Mouse (Mus musculus): ENCODE measurements around the gene Tjp1. TPM values are rescaled to one million over a fixed set of nuclear protein-coding genes. Genes with fewer than 3 reads are reported as not detected.

Gene Tjp1
- total RNA-seq, 2 experiments from 2014 or later: 14.2 to 16.9 TPM

DNA sequence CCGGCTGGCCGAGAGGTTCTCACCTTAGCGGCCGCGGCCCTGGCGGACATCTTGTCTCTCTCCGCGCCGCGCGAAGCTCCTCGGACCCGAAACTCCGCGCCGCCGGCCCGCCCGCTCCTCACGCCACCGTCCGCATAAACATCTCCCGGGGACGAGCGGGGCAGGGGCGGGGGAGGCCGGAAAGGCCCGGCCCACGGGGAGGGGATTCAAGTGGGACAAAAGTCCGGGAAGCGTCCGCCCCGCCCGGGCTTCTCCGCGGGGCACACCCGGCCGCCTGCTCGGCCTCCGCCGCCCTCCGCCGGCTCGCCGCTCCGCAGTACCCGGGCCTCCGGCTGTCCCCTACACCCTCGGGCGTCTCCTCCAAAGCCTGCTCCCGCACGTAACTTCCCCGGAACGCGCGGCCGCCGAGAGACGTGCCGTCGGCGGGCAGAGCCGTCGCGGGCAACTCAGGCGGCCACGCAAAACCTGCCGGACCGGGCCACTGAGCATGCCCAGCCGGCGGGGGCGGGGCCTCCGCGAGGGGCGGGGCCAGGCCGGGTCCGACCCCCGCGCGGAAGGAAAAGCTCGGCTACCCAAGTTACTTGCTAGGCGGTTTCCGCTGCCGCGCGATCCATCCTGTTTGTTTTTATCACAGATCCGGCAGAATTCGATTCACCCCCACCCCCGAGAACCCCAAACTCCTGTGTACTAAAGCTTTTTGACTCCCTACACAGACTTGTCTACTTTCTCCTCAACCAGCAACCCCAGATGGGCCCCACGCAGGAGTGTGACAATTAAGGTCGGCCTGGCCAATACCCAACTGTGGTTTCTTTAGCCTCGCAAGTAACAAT, 156.6 kb downstream of the Tjp1 start:
- ATAC-seq (replicated peaks; ENCODE audit: low FRiP score, low TSS enrichment, poor library complexity, severe bottlenecking): peak; percentile 60

DNA sequence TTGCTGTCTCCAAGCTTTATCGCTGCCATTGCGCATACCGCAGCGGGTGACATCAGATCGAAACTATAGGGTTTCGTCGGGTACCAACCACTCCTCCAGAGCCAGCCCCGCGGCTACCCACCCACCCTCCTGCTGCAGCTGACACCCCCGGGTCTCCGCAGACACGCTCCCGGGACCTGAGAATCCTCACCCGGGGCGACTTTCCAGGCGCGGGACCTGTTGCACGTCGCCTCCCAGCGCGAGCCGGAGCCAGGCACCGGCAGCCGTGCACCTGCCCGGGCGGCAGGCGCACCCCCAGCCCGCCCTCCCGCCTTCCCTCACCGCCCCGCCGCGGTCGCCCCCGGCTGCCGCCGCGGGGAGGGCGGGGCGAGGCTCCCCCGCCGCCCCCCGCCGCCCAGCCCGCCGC, 157.2 kb downstream of the Tjp1 start:
- ATAC-seq (replicated peaks; ENCODE audit: low FRiP score, low TSS enrichment, poor library complexity, severe bottlenecking): peak; percentile 42; the same call in 1 of the 2 replicates

DNA sequence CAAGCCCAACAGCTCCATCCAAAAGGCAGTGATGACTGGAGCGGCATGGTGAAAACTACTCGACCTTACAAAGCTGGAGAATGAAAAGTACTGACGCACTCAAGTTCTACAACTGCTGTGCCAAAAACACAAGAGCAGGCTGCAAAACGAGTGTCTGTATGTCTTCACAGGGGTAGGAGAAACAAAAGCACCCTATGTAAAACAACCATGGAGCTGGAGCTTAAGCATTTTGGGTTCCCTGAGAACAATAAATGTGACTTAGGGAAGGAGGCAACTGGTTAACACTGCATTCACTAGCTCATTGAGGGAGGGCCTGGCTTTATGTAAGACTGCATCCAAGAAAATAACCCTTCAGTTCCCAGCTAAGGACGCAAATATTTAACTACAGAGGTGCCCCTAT, 158.5 kb downstream of the Tjp1 start:
- no peak for ATAC-seq (replicated peaks; ENCODE audit: low FRiP score, low TSS enrichment, poor library complexity, severe bottlenecking)

DNA sequence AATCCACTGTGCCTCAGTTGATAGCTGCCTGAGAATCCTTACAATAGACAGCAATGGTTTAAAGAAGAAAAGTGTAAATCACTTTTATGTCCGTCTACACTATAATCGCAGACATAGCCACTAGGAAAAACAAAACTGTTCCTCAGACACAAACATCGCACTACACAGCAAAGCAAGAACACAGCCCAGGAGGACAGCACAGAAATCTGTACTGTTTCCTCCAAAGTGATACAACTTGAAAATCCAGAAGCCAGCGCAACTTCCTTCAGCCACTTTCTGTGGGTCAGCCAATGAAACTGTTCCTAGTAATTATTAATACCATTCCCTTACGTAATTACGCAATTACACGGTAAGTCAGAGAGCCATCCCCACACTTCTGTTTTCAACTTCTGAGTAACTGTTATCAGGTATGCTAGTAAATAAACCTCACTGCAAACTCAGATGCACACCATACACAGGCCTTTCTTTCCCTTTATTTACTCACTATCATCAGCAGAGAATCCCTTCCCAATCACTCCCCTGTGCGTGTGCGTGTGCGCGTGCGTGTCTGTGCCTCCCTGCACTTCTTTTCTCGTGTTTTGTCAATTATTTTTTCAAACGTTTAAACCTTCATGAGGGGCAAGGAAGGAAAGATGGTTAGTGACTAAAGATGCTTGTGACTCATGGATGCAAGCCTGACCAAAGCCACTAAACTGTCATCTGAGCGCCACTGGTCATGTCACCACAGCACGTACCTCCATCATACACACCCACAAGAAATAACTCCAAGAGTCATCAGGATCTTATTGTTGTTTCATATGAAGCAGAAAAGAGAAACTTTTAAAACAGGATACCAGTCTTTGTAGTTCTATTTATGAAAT, 160.0 kb downstream of the Tjp1 start:
- no peak for ATAC-seq (replicated peaks; ENCODE audit: low FRiP score, low TSS enrichment, poor library complexity, severe bottlenecking)

DNA sequence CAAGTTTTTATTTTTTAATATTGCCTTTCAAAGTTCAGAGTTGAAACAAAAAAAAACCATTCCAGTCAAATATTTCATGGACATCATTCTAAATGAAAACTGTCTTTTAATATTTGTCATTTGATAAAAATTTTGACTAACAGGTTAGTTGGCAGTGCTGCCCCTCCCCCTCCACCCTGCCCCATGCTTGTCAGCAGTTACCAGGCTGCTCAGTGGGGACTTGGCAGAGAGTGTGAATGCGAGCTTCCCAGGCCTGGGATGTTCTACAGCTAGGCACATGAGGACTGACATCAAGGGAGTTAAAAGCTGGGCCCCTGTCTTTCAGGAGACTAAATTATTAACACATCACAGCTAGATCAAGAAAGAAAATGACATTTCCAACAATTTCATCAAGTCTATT, 161.4 kb downstream of the Tjp1 start:
- no peak; the same call in 1 of the 2 replicates for ATAC-seq (replicated peaks; ENCODE audit: low FRiP score, low TSS enrichment, poor library complexity, severe bottlenecking)

DNA sequence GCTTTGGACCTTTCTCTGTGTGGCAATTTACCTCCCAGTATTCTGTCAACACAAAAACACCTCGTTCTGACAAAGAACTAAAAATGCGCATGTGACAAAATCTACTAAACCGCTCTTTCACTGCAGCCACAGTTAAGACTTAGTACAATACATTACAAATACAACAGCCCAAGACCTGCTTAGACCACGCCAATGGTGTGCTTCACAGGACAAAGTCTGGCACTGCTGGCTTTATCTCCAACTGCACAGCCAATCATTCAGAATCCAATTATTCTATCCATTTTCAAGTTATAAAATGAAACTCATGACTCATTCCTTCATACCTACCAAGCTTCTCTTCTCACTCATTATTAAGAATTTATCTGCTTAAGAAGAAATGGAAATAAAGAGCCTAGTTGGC, 162.0 kb downstream of the Tjp1 start:
- no peak for ATAC-seq (replicated peaks; ENCODE audit: low FRiP score, low TSS enrichment, poor library complexity, severe bottlenecking)

DNA sequence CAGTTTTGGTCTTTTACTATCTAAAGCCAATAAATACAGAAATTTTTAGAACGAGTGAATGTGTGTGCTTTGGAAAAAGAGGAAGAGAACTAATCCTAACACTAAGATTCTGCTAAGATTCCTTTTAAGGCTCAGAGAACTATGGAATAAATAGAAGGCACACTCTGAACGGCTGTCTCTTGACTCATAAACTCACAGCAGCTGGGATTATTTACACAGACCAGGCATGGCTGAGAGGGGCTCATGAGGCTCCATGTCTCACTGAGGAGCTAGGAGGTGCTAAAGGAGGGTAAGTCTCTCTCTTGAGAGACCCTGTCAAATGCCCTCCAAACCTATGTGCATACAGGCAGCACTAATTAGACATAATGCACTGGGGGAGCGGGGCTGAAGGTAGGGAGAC, 167.3 kb downstream of the Tjp1 start:
- ATAC-seq (replicated peaks; ENCODE audit: low FRiP score, low TSS enrichment, poor library complexity, severe bottlenecking): no peak

DNA sequence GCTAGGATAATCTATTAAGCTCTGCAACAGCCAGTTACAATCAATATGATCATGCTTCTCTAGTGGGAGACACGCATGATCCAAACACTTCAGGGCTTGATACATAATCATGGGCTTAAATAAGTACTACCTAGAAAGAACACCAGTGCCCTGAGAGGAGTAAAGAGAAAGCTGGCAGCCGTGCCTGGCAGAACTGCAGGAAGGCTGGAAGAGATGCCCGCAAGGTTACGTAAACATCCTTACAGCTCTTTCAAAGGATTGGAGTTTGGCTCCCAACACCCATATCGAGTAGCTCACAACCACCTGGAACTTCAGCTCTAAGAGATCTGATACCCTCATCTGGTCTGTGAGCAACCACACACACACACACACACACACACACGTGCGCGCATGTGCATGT, 167.8 kb downstream of the Tjp1 start:
- ATAC-seq (replicated peaks; ENCODE audit: low FRiP score, low TSS enrichment, poor library complexity, severe bottlenecking): no peak

DNA sequence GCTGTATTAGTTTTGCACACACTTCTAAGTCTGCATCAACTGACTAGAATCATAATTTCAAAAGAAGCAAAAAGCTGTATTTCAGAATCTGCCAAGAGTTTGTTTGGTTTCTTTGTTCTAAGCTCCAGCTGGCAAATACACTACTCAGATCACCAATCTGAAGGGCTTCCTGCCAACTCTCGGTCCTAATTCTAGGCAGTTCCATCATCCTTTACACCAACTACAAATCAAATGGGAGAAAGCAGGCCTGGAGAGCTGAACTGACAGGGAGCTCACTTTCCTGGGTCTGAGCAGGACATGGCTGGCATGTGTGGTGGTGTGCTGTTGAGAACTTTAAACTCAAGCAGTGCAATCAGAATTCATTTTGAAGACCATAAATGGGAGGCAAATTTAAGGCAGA, 170.0 kb downstream of the Tjp1 start:
- 0 out of 2 replicates have a peak, but pooled peaks have one; percentile 8 for ATAC-seq (replicated peaks; ENCODE audit: low FRiP score, low TSS enrichment, poor library complexity, severe bottlenecking)

DNA sequence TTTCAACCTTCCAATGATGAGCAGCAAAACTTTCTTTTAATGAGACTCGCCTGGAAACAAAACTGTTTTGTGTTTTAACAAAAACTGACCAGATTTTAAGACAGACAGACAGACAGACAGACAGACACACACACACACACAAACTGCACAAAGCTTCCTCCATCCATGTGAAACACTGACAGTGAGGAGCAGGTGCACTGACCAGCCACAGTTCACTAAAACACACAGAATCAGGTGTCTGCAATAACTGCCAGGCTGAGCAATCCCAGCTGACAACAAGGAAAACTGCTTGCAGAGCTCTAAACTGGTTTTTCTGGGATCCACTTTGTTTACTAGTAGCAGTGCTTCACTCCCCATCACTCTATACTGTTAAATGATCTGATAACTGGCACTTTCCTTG, 171.4 kb downstream of the Tjp1 start:
- 0 out of 2 replicates have a peak, but pooled peaks have one; percentile 32 for ATAC-seq (replicated peaks; ENCODE audit: low FRiP score, low TSS enrichment, poor library complexity, severe bottlenecking)

DNA sequence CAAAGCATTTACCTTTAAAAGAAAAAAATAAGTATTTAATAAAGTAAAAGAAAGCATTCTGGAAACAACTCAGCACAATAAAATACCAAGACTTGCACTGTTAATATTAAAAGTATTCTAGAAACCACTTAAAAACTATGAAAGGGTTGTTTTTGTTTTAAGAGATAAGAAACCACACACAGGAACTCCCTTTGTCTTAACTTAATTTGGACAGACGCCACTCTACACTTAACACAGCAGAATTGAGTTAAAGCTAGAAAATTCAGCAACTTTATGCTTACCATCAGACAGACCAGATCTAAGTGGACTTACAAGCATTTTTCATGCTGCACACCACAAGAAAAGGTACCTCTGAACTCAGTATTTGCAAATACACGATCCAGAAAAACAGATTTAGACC, 172.7 kb downstream of the Tjp1 start:
- peak; percentile 68 for ATAC-seq (replicated peaks; ENCODE audit: low FRiP score, low TSS enrichment, poor library complexity, severe bottlenecking)

DNA sequence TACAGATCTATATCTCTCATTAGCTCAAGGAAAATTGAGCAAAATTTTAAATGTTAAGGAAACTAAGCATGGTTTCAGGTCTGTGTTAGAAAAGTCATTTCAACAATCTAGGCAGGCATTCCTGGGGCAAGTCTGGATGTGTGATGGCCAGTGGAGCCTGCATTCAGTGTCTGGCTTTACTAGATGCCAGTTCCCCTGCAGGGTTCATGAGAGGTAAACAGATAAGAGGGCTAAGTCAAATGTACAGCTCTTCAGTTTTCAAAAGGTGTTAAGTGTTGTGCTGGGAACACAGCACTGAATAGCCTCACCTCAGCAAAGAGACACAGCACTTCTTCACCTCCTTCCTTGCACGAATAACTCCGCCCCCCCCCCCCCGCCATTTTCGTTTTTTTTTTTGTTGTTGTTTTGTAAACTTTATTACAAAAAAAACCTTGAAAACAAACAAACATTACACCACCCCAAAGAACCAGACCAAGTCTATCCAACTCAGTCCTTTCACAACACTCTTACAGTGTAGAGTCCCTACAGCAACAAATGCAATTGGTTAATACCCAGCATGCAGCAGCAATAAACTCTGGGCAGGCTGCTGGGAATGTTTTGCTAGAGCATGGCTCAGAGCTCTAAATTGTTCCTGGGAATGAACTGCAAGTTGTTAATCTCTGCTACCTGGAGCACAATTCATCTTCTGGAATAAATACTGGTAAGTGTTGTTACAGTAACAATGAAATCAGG, 177.1 kb downstream of the Tjp1 start:
- no peak for ATAC-seq (replicated peaks; ENCODE audit: low FRiP score, low TSS enrichment, poor library complexity, severe bottlenecking)

DNA sequence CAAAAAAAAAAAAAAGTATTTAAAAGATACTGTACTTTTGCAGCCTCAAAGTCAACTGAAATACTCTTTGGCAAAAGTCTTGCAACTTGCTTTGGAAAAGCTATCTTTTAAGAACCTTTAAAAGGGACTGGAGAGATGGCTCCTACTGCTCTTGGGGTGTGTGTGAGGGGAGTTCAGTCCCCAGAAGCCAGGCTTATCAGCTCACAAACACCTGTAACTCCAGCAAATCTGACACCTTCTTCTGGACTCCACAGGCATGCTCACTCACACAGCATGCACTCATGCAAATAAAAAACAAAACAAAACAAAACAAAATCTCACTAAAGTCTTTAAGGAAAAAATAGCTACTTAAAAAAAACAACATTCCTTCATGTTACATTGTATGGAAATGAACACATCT, 179.0 kb downstream of the Tjp1 start:
- ATAC-seq (replicated peaks; ENCODE audit: low FRiP score, low TSS enrichment, poor library complexity, severe bottlenecking): 0 out of 2 replicates have a peak, but pooled peaks have one; percentile 75

DNA sequence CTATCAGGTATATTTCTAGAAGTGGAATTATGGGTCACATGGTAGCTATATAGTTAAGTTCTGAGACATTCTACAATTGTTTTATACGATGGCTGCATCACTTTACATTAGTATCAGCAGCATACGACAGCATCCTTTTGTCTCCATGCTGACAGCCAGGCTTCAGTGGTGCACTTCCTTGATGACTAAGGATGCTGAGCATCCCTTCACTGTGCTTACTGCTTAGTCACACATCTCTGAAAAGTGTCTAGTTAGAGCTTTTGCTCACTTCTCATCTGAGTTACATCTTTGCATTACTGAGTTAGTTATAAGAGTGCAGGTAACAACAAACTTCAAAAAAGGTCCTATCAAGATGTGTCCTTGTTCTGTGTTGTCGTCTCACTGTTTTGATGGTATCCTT, 182.3 kb downstream of the Tjp1 start:
- no peak for ATAC-seq (replicated peaks; ENCODE audit: low FRiP score, low TSS enrichment, poor library complexity, severe bottlenecking)

DNA sequence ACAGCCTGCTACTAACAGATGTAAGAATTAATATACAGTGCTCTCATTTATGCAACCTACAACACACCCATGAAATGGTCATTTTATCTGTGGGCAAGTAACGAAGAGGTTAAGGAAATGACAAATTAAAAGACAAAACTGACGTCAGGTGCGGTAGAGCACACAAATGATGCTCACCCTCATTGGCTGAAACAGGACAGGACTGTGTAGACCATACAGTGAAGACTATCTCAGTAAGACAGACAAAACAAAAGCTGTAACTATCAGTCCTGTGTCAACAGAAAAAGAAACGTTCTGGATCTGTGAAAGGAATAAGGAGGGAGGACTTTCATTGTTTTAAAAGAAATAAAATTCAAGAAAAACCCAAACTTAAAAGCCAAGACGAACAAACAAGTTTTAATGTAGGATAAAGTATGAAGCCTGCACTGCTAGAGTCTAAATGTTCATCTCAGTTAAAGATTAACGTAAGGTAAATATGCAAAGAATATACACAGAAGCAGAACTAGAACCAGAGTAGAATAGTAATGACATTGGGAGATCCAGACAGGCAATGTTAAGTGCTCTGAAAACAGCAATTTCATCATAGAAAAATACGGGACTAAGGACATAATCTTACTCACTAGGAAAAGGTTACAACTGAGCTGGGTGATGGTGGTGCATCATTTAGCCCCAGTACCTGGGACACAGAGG, 189.9 kb downstream of the Tjp1 start:
- no peak for ATAC-seq (replicated peaks; ENCODE audit: low FRiP score, low TSS enrichment, poor library complexity, severe bottlenecking)

DNA sequence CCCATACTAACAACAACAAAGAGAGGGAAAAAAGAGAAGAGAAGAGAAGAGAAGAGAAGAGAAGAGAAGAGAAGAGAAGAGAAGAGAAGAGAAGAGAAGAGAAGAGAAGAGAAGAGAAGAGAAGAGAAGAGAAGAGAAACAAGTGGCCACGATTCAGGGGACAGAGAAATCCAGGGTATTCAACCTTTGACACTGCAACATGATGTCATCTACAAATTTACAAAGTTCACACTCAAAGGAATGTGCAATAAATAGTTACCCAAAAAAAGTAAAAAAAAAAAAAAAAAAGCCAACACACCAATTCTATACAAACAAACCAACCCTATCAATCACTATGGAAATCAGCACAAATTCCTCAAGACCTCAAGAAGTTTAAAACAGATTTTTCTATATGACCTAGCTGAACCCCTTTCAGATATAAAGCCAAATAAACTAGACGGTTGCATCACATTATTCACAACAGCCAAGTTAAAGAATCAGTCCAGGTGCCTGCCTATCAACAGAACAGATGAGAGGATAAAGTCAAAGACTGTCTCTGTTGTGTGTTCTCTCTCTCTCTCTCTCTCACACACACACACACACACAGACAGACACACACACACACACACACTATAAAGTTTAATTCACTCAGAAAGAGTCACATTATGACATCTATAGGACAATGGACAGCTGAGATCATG, 194.4 kb downstream of the Tjp1 start:
- ATAC-seq (replicated peaks; ENCODE audit: low FRiP score, low TSS enrichment, poor library complexity, severe bottlenecking): no peak

DNA sequence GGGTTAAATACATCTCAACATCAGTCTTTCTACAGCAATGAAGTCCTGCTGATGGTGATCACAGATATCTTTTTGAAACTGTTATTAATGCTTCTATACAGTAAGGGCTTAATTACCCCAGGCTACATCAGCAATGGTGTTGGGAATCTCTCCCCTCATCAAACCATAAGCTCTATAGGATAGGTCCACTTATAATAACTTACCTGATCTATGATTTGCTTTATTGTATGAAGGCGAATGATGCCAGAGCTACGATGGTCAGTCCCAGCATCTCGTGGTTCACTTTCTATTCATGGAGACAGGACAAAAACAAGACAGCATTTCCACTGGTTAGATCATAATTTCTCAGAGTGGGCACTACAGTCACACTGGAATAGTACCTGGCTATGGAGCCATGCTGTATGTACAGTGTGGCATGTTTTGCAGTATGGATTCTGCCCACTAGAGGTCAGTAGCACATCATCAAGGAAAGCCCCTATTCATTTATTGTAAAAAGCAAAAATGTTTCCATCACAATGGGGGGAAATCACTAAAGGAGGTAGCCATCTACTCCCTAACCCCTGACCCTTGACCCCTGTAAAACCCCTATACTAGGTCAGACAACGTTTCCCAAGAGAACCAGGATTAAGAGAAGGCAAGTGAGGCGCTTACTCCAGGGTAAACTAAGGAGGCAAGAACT, 208.4 kb downstream of the Tjp1 start:
- ATAC-seq (replicated peaks; ENCODE audit: low FRiP score, low TSS enrichment, poor library complexity, severe bottlenecking): peak; percentile 74

DNA sequence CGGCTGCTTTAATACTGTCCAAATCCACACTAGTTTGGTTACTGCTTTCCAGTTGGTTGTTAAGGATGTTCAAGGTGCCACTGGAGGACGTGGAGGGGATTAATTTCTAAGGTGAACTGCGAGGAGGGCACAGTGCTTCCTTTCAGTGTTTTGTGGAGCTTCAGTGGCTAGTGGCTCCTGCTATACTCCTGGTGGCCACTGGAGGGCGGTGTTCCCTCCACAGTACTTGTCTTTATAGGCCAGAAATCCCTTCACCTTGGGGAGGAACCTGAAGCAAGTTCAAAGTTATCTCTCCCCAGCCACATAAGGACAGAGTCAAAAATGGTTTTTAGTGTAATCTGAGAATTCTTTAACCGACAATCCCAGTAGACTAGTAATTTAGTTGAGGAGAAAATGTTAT, 210.2 kb downstream of the Tjp1 start:
- peak; percentile 77 for ATAC-seq (replicated peaks; ENCODE audit: low FRiP score, low TSS enrichment, poor library complexity, severe bottlenecking)

All from megakaryocyte-erythroid progenitor cell, adult 5-6 weeks (primary cell).